Mouse (Mus musculus): Measurements from ENCODE around the gene Cdk17. TPM values are rescaled to one million over a fixed set of nuclear protein-coding genes. Genes with fewer than 3 reads are reported as not detected.
A peak's percentile ranks its signal among the peaks of the same experiment; 100 is the strongest.

Cdk17 gene
- polyA plus RNA-seq, 1 experiment = 18.0 TPM

DNA sequence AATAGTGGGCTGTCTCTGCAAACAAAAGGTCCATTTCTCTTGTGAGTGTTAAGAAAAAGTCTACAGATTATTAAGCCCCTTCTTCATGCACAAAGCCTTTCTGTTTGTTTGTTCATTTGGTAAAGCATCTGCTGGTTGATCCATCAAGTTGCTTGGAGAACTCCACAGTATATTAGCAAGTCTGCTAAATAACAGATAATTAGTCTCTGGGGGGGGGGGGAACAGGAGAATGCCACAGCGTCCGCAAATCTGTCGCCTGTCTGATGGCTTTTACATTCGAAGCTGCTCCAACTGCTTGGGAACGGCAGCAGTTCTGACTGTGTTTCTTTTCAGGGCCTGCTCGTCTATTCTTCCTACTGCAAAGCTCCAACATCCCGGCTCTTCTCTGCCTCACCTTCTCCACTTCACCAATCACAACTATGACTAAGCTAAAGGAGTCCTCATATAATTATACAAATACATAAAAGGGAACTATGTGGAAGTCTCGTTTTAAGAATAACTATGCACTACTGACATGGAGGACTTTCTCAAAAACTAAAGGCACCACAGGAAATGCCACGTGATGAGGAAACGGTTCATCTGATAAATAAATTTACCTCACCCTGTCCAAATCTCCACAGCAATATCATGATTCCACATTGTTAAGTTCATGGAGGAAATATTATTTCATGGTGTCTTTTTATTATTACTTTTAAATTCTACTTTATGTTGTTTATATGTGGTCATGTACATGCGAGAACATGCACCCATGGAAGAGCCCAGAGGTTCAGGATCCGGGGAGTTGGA lies 38.1 kb upstream of the Cdk17 start:
- 49% methylated on average over 12 of the region's 12 CpGs for WGBS
- peaks cover 4% of the 10 kb centered on the region for H3K4me1 ChIP-seq (ENCODE audit: control insufficient read depth, insufficient read depth, low read length)
- no peak overlapping the region for H3K4me3 ChIP-seq (replicated peaks; ENCODE audit: extremely low read depth, low read depth, low read length)
- no peak for DNase-seq
- no peak for TF ChIP-seq POLR2A (IDR thresholded peaks at IDR 0.05; ENCODE audit: borderline replicate concordance, extremely low read depth, low read depth, low read length)
- TF ChIP-seq CTCF (IDR thresholded peaks at IDR 0.05; ENCODE audit: insufficient read depth, low read length) = no peak

- no peak for TF ChIP-seq POLR2A (IDR thresholded peaks at IDR 0.05; ENCODE audit: borderline replicate concordance, extremely low read depth, low read depth, low read length)
- TF ChIP-seq CTCF (IDR thresholded peaks at IDR 0.05; ENCODE audit: insufficient read depth, low read length) = no peak
- 62% methylated on average over 4 of the region's 4 CpGs for WGBS
- DNase-seq = no peak
- H3K4me3 ChIP-seq (replicated peaks; ENCODE audit: extremely low read depth, low read depth, low read length) = no peak overlapping the region
- peaks cover 4% of the 10 kb centered on the region for H3K4me1 ChIP-seq (ENCODE audit: control insufficient read depth, insufficient read depth, low read length)
Measured at GRCm38 (mm10) chr10:93123310-93123709, 37.4 kb upstream of the Cdk17 start.

- TF ChIP-seq CTCF (IDR thresholded peaks at IDR 0.05; ENCODE audit: insufficient read depth, low read length) = no peak
- peak; percentile 40; the same call in 1 of the 2 replicates for TF ChIP-seq POLR2A (IDR thresholded peaks at IDR 0.05; ENCODE audit: borderline replicate concordance, extremely low read depth, low read depth, low read length)
- H3K4me3 ChIP-seq (replicated peaks; ENCODE audit: extremely low read depth, low read depth, low read length) = peak overlapping the region; percentile 4
- 27% methylated on average over 12 of the region's 12 CpGs for WGBS
- H3K4me1 ChIP-seq (ENCODE audit: control insufficient read depth, insufficient read depth, low read length) = peaks cover 4% of the 10 kb centered on the region
- peak; percentile 41 for DNase-seq
Measured at GRCm38 (mm10) chr10:93123957-93124613, 36.6 kb upstream of the Cdk17 start.

DNA sequence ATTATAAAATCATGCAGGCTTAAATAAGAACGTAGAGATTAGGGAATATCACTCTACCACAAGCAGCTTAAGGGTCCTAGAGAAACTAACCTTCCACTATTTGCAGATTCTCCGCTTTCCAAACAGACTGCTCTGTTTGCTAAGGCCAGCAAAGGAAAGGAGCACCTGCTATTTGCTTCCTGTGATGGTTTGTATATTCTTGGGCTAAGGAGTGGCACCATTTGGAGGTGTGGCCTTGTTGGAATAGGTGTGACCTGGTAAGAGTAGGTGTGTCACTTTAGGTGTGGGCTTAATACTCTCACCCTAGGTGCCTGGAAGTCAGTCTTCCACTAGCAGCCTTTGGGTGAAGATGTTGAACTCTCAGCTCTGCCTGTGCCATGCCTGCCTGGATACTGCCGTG lies 34.6 kb upstream of the Cdk17 start:
- Histone ChIP-seq H3K4me3 (replicated peaks; ENCODE audit: extremely low read depth, low read depth, low read length) (no peak overlapping the region), H3K4me1 (ENCODE audit: control insufficient read depth, insufficient read depth, low read length) (peaks cover 4% of the 10 kb centered on the region)
- 72% methylated on average over 3 of the region's 3 CpGs for WGBS
- no peak for DNase-seq
- no peak for TF ChIP-seq POLR2A (IDR thresholded peaks at IDR 0.05; ENCODE audit: borderline replicate concordance, extremely low read depth, low read depth, low read length)
- TF ChIP-seq CTCF (IDR thresholded peaks at IDR 0.05; ENCODE audit: insufficient read depth, low read length) = no peak

DNA sequence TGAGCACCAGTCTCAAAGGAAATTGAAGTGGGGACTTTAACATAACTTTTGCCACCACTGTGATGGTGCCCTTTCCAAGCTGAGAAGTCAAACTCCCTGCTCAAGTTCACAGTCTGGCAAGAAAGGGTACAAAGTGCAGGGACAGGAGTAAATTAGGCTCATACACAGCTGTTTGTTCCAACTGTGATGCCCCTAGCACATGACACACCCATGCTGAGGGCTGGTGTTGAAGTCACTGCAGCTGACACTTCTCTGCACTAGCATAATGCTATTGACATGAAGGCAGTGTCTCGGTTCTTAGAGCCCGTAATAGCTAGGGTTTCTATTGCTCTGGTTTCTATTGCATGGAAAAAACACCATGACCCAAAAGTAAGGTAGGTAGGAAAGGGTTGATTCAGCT lies 32.1 kb upstream of the Cdk17 start:
- Histone ChIP-seq H3K4me3 (replicated peaks; ENCODE audit: extremely low read depth, low read depth, low read length) (no peak overlapping the region), H3K4me1 (ENCODE audit: control insufficient read depth, insufficient read depth, low read length) (peaks cover 2% of the 10 kb centered on the region; the same call in 1 of the 2 replicates)
- WGBS = 94% methylated on average over 2 of the region's 2 CpGs
- DNase-seq = no peak
- no peak for TF ChIP-seq POLR2A (IDR thresholded peaks at IDR 0.05; ENCODE audit: borderline replicate concordance, extremely low read depth, low read depth, low read length)
- no peak for TF ChIP-seq CTCF (IDR thresholded peaks at IDR 0.05; ENCODE audit: insufficient read depth, low read length)

- Histone ChIP-seq H3K4me3 (replicated peaks; ENCODE audit: extremely low read depth, low read depth, low read length) (no peak overlapping the region), H3K4me1 (ENCODE audit: control insufficient read depth, insufficient read depth, low read length) (no peaks in the 10 kb centered on the region)
- 59% methylated on average over 1 of the region's 1 CpGs for WGBS
- TF ChIP-seq POLR2A (IDR thresholded peaks at IDR 0.05; ENCODE audit: borderline replicate concordance, extremely low read depth, low read depth, low read length) = no peak
- no peak for TF ChIP-seq CTCF (IDR thresholded peaks at IDR 0.05; ENCODE audit: insufficient read depth, low read length)
- no peak for DNase-seq
Measured at GRCm38 (mm10) chr10:93129345-93129744, 31.3 kb upstream of the Cdk17 start.

- 83% methylated on average over 9 of the region's 9 CpGs for WGBS
- no peak for DNase-seq
- Histone ChIP-seq H3K4me1 (ENCODE audit: control insufficient read depth, insufficient read depth, low read length) (no peaks in the 10 kb centered on the region), H3K4me3 (replicated peaks; ENCODE audit: extremely low read depth, low read depth, low read length) (no peak overlapping the region)
- TF ChIP-seq POLR2A (IDR thresholded peaks at IDR 0.05; ENCODE audit: borderline replicate concordance, extremely low read depth, low read depth, low read length) (no peak), CTCF (IDR thresholded peaks at IDR 0.05; ENCODE audit: insufficient read depth, low read length) (no peak)
Measured at GRCm38 (mm10) chr10:93129904-93130455, 30.7 kb upstream of the Cdk17 start.

- no peak for TF ChIP-seq CTCF (IDR thresholded peaks at IDR 0.05; ENCODE audit: insufficient read depth, low read length)
- no peak for TF ChIP-seq POLR2A (IDR thresholded peaks at IDR 0.05; ENCODE audit: borderline replicate concordance, extremely low read depth, low read depth, low read length)
- DNase-seq = no peak
- Histone ChIP-seq H3K4me3 (replicated peaks; ENCODE audit: extremely low read depth, low read depth, low read length) (no peak overlapping the region), H3K4me1 (ENCODE audit: control insufficient read depth, insufficient read depth, low read length) (no peaks in the 10 kb centered on the region)
- 66% methylated on average over 10 of the region's 10 CpGs for WGBS
Measured at GRCm38 (mm10) chr10:93130456-93130940, 30.2 kb upstream of the Cdk17 start.

DNA sequence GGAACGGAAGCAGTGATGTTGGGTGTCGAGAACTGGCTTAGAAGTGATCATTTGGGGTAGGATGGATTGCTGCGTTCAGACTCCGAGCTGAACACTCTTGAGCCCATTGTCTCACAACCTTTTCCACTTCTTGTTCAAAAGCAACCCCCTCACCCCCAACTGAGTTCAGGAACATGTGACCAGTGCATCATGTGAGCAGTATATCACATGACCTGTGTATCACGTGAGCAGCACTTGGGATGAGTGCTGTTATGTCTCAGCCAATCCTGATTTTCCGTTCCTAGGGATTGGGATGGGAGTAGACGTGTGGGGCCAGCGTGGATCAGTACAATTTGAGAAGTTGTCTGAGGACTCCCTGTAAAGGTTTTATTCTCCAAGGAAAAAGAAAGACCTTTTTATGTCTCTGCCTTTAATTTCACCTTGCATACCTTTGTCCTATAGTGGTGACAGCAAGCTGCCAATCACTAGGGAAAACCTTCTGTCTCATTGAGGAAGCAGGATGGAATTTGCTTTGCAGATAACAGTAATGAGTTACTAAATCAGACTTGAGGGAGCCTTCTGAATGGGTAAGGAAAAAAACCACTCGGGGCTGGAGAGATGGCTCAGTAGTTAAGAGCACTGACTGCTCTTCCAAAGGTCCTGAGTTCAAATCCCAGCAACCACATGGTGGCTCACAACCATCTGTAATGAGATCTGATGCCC lies 28.7 kb upstream of the Cdk17 start:
- no peaks in the 10 kb centered on the region for H3K4me1 ChIP-seq (ENCODE audit: control insufficient read depth, insufficient read depth, low read length)
- no peak for DNase-seq
- WGBS = 84% methylated on average over 9 of the region's 9 CpGs
- no peak for TF ChIP-seq CTCF (IDR thresholded peaks at IDR 0.05; ENCODE audit: insufficient read depth, low read length)
- TF ChIP-seq POLR2A (IDR thresholded peaks at IDR 0.05; ENCODE audit: borderline replicate concordance, extremely low read depth, low read depth, low read length) = no peak
- H3K4me3 ChIP-seq (replicated peaks; ENCODE audit: extremely low read depth, low read depth, low read length) = no peak overlapping the region

Measured in lung, adult 2 months (tissue).